ENCODE assay signal across 9 mouse cellular contexts in the genomic region with DNA sequence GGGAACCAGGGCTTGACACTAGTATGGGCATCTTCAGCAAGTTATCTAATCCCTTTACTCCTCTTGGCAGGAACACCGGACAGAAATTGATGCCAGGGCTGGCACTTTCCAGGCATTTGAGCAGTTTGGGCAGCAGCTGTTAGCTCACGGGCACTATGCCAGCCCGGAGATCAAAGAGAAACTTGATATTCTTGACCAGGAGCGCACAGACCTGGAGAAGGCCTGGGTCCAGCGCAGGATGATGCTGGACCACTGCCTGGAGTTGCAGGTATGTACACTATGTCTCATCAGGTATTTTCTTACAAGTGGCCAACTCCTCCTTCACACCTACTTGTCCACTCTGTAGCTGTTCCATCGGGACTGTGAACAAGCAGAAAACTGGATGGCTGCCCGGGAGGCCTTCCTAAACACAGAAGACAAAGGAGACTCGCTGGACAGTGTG. TPM values are rescaled to one million over a fixed set of nuclear protein-coding genes. Genes with fewer than 3 reads are reported as not detected.
DNase-seq lines count a peak whose midpoint lies in the region; ATAC-seq lines count a peak whose summit lies in the region.
"Had no signal": no experiment of that assay in that cellular context is flagged by ENCODE, and none has a peak within 500 bp of the region (broad histone marks: within the 10 kb centered on the region; RNA-seq: fewer than 3 reads in every experiment).

No protein-coding gene starts in this region.

- DNase-seq in heart, adult 18-20 months = peak; percentile 71 to 72
- peak; percentile 64 for DNase-seq in Muller cell, postnatal 12 days (ENCODE audit: inconsistent ontology term)
- DNase-seq in cerebellum, postnatal 10 days = peak; percentile 90 to 95
- peak; percentile 62 to 77 for DNase-seq in layer of hippocampus, postnatal 14 days (ENCODE audit: low spot score in 2 of 2)
- DNase-seq in embryo, embryonic 9.5 days (ENCODE audit: extremely low spot score) = no peak
- no peak for DNase-seq in kidney, adult 9 months

- no peak overlapping the region for H3K9ac ChIP-seq in heart, embryonic 11.5 days (ENCODE audit: low read depth, low read length)
- H3K9ac ChIP-seq: limb, embryonic 13.5 days had no signal

- no peak for ATAC-seq in heart, embryonic 11.5 days (replicated peaks; ENCODE audit: insufficient number of reproducible peaks, low FRiP score, low TSS enrichment)
- no peak for ATAC-seq in megakaryocyte progenitor cell, adult 5-6 weeks (replicated peaks; ENCODE audit: poor library complexity)

- H3K4me1 ChIP-seq in heart, embryonic 11.5 days (ENCODE audit: control insufficient read depth, insufficient read depth, low read length) = no peaks in the 10 kb centered on the region
- H3K4me1 ChIP-seq: limb, embryonic 13.5 days had no signal

- H3K27me3 ChIP-seq in heart, embryonic 11.5 days (ENCODE audit: control insufficient read depth, insufficient read depth, low read length) = no peaks in the 10 kb centered on the region
- H3K27me3 ChIP-seq: limb, embryonic 13.5 days had no signal

- H3K4me2 ChIP-seq in heart, embryonic 11.5 days = no peak overlapping the region
- H3K4me2 ChIP-seq: limb, embryonic 13.5 days had no signal

- no peak overlapping the region for H3K27ac ChIP-seq in heart, embryonic 11.5 days (ENCODE audit: low read depth, low read length)
- H3K27ac ChIP-seq: limb, embryonic 13.5 days had no signal

- peaks cover 79% of the 10 kb centered on the region for H3K36me3 ChIP-seq in heart, embryonic 11.5 days (ENCODE audit: control insufficient read depth, insufficient read depth, low read length)

- WGBS in heart, embryonic 11.5 days (ENCODE audit: insufficient replicate concordance) = 89% methylated on average over 8 of the region's 8 CpGs

- H3K4me3 ChIP-seq in heart, embryonic 11.5 days (ENCODE audit: low read depth, low read length) = no peak overlapping the region
- H3K4me3 ChIP-seq: limb, embryonic 13.5 days had no signal

- H3K9me3 ChIP-seq in heart, embryonic 11.5 days (replicated peaks; ENCODE audit: control insufficient read depth, low read length) = no peaks in the 10 kb centered on the region
- H3K9me3 ChIP-seq: limb, embryonic 13.5 days had no signal

RNA-seq across cellular contexts. Expression of a gene that starts 37.8 kb away (rescaled TPM):
- total RNA-seq in heart, adult 18-20 months (2021) = 1 to 10 TPM; 6.3 to 6.8 TPM
- polyA plus RNA-seq in heart, embryonic 11.5 days (2014; fragmentation: Nextera tagmentation; extraction: Ambion mirVana) = 17.5 and 17.6 TPM in 2 replicates
- total RNA-seq in layer of hippocampus, postnatal 14 days (2021) = 10 to 100 TPM; 38.0 to 38.3 TPM
- 9.5 and 18.5 TPM in 2 replicates for total RNA-seq in megakaryocyte progenitor cell, adult 5-6 weeks (2015)
- total RNA-seq in megakaryocyte progenitor cell, adult 5-6 weeks (2017) = 9.4 and 10.3 TPM in 2 replicates

RNA-seq across cellular contexts. Expression of a gene that starts 45.5 kb away (rescaled TPM):
- total RNA-seq in heart, adult 18-20 months (2021) = 100 to 1,000 TPM; 157 to 176 TPM
- 154 and 157 TPM in 2 replicates for polyA plus RNA-seq in heart, embryonic 11.5 days (2014; fragmentation: Nextera tagmentation; extraction: Ambion mirVana)
- total RNA-seq in layer of hippocampus, postnatal 14 days (2021) = 1,000 to 10,000 TPM in 1 of 2 experiments, 100 to 1,000 TPM in 1; 959 to 1,004 TPM
- 45.3 and 52.5 TPM in 2 replicates for total RNA-seq in megakaryocyte progenitor cell, adult 5-6 weeks (2015)
- total RNA-seq in megakaryocyte progenitor cell, adult 5-6 weeks (2017) = 90.5 and 106 TPM in 2 replicates

RNA-seq across cellular contexts. Expression of a gene that starts 46.3 kb away (rescaled TPM):
- total RNA-seq in heart, adult 18-20 months (2021) = 10 to 100 TPM; 94.9 to 98.5 TPM
- polyA plus RNA-seq in heart, embryonic 11.5 days (2014; fragmentation: Nextera tagmentation; extraction: Ambion mirVana) = 291 and 322 TPM in 2 replicates
- 100 to 1,000 TPM; 185 to 190 TPM for total RNA-seq in layer of hippocampus, postnatal 14 days (2021)
- 465 and 470 TPM in 2 replicates for total RNA-seq in megakaryocyte progenitor cell, adult 5-6 weeks (2015)
- 1,489 and 2,093 TPM in 2 replicates for total RNA-seq in megakaryocyte progenitor cell, adult 5-6 weeks (2017)

Comparison
In these comparisons a context has a peak if more than half of its experiments do, and no peak if none do; other contexts are left out.
1. DNase-seq: peak in heart, adult 18-20 months (2 of 2), Muller cell, postnatal 12 days (single experiment), cerebellum, postnatal 10 days (2 of 2) and layer of hippocampus, postnatal 14 days (2 of 2); none in embryo, embryonic 9.5 days (single experiment) and kidney, adult 9 months (single experiment).
2. RNA of a gene that starts 45.5 kb away (total RNA-seq): 959 to 1,004 TPM in layer of hippocampus, postnatal 14 days; 157 to 176 TPM in heart, adult 18-20 months and 45.3 to 106 TPM in megakaryocyte progenitor cell, adult 5-6 weeks; every median in the first group is over 4 times any median in the second.